Mouse (Mus musculus) spleen, postnatal 14 days (tissue): ENCODE data around the gene Ttc37.

Experiments used
- DNase-seq, 2 experiments: peaks; one replicate each; pipeline ENCODE4 v3.0.0; 2021 to 2022; ENCODE audit warnings: low spot score in 2 of 2

The Ttc37 gene

DNA sequence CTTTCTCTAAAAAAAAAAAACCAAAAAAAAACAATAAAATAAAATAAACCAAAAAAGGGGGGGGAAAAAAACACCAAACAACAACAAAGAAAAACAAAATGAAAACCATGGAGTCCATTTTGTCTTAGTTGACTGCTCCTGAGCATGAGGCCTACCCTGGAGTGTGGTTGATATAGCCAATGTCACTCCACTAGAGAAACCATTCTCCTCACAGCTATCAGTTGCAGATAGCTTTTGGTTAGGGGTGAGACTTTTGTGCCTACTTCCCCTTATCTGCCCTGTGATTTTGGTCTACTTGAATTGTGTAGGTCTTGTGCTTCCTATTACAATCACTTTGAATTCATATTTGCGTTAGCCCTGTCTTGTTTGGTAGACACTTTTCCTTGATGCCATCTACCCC lies 59.0 kb downstream of the Ttc37 start:
- no peak for DNase-seq

DNA sequence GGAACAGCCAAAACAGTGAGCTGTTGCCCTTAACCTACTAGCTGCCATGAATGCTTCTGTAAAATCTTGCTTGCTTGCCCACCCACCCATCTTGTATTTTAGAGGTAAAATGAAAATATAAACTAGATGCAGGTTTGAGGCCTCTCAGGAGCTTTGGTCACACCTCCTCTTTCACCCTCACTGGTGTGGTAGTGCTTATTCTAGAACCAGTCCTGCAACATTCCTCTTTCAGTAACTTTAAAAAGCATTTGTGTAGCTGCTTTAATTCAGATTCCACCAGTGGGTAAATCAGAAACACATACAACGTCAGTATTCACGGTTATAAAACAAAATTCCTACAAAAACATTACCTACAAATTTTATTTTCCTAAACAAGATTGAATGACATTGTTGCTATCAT lies 62.1 kb downstream of the Ttc37 start:
- no peak for DNase-seq

DNA sequence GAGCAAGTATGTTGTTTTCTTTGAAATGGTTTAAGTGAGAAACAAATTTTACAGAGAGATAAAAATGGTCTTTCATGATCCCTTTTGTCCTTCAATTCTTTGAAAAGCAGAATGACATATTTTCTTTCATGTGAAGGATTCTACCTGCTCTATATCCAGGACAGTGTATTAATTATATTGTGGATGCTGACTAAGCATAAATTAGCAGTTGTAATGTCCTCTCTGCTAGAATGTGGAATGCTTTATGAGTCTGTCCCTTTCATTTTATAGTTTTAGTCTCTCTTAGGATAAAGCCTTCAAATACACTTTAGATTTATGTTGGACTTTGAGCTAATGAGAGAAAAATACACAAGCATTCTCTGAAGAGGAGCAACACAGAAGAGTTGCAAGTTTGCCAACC lies 75.8 kb downstream of the Ttc37 start:
- DNase-seq, result no peak

DNA sequence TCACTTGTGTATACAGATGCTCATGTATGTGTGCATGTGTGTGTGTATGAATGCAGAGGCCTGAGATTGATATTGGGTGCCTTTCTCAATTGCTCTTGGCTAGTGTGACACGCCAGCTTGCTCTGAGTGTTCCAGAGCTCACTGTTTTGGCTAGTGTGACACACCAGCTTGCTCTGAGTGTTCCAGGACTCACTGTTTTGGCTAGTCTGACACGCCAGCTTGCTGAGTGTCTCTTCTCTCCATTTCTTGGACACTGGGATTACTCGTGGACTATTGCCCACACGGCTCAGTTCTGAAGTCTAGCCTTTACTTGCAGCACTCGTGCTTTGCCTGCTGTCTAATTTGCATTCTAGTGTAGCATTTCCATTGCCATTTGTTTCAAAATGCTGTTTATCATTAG lies 80.2 kb downstream of the Ttc37 start:
- no peak for DNase-seq

DNA sequence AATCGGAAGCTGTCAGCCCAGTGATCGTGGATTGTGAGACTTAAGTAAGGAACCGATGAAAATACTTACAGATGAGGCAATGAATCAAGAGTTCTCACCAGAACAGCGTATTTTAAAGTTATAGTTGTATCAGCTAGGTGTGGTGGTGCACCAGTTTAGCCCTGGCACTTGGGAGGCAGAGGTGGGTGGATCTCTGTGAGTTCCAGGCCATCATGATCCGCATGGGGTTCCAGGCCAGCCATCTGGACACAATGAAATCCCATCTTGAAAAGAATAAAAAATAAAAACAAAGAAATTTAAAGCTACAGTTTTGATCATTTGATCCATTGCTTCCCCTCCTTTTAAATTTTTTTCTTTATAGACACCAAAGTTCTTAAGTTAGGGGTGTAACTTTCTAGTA lies 89.1 kb downstream of the Ttc37 start:
- DNase-seq, result no peak

DNA sequence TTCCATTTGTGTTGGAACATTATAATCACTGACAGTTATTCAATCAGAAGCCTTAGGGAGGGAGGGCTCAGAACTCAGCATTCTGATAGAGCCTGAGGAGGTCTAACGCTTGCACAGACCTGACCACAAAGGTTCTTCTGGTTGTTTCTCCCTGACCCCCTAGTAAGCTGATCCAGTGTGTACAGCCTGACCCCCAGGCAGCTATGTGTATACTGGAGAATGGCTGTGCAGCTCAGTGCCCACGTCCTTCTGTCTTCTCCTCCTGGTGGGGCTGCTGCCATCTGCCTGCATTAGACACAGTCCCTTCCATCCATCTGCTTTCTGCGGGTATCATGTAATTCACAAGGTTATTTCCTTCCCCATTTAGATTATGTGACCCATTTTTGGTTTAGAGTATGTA lies 90.7 kb downstream of the Ttc37 start:
- no peak for DNase-seq

DNA sequence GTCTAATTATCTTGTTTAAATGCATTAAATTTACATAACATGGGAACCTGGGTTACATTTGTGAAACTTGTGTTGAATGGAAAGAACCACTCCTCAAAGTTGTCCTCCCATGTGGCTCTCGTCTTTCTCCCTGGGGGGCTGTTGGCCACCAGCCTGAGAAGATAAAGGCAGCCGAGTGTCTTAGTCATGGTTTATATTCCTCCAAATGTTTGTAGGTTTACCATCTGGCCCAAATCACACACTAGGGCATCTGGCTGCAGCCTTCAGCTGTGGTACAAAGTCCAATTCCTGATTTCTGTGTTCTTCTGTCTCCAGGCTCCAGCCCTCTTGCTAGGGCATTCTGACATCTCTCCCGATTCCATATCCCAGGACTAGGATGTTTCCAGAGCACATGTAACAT lies 91.7 kb downstream of the Ttc37 start:
- no peak for DNase-seq

DNA sequence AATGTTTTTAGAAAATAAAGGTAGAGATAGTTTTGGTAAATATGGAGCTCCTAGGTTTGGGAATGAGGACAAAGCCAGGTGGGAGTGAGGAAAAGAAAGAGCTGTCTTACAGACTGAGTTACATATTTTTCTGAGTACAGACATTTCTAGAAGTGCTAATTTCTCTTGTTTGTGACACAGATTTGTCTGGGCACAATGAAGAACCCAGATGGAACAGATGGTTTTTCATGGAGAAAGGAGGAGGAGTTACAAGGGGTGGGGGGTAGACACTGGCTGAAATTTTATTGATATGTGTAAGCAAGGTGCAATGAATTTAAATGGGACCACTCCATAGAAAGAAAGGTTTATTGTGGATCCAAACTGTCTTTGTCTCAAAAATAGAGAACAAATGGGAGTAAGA lies 96.4 kb downstream of the Ttc37 start:
- no peak for DNase-seq

DNA sequence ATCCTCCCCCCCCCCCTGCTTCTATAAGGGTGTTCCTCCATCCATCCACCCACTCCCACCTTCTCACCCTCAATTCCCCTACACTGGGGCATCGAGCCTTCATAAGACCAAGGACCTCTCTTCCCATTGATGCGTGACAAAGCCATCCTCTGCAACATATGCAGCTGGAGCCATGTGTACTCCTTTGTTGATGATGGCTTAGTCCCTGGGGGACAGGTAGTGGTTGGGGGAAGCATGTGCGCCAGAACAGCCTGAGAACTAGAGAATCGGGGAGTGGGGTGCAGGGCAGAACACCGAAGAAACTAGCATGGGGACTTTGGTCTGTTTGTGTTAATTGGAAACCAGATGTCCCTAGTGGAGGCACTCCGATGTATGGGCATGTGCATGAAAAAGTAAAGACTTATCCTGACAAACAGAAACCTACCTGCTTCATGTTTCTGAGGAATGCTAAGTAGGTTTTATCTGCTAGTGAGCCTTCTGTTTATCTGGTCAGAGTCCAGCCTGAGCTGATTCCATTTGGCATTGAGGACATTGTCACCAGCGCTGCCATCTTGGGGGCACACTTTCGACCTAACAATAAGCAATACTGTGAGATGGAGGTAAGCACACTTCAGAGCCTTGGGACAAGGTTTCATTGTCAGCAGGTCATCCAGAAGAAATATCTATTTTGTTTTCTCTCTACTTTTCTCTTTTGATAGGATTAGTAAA lies 97.1 kb downstream of the Ttc37 start:
- no peak for DNase-seq

DNA sequence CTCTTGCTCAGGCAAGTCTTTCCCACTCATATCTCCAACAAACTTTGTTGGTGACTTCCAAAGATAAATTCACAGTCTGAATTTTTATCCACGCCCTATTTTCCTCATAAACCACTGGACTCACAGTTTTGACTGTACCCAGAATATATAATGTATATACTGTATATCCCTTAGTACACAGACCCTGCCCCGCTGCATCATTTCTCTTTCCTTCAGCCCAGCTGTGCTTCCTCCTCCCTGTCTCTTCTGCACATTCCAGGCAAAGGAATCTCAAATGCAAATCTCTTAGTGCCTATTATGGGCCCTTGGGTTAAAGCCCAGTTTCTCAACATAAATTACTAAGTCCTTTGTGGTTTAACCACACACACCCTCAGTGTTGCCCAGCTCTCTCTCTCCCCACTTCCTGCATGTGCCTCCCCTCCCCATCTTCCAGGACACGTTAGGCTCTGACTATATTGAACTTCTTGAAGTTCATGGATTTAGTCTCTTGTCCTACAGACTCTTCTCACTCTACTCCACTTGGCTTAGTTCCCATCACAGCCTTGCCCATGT lies 98.8 kb downstream of the Ttc37 start:
- no peak for DNase-seq

DNA sequence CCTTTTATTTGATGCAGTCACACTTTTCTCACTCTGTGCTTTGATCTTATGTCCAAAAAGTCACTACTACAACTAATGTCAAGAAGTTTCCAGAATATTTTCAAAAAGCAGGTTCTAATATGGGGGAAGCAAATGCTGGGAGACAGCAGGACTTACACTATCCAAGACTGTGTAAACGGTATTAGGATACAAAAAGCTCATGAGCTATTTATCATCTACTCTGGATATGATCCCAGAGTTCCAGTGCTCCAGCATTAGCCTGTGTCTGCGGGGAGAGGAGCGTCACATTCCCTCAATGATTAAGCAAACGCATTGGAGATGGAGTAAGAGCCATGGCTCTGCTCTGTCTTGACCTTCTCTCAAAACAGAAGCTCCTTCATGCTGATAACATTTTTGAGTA lies 101.4 kb downstream of the Ttc37 start:
- DNase-seq, result no peak

DNA sequence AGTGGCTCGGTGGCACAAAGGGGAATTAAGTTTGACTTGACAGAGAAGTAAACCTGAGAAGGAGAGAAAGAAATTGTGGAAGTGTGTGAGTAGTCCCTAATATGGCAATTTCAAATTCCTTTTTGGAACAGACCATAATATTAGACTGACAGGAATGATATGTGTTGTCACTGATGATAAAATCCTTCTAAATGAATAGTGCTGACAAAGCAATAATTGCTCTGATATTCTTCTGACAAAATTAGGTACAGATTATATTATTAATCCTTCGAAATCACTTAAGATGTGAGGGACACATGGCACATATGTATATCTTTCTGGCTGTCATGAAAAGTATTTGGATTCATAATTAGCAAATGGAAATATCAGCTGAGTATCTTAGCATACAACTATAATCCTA lies 116.4 kb downstream of the Ttc37 start:
- no peak for DNase-seq

DNA sequence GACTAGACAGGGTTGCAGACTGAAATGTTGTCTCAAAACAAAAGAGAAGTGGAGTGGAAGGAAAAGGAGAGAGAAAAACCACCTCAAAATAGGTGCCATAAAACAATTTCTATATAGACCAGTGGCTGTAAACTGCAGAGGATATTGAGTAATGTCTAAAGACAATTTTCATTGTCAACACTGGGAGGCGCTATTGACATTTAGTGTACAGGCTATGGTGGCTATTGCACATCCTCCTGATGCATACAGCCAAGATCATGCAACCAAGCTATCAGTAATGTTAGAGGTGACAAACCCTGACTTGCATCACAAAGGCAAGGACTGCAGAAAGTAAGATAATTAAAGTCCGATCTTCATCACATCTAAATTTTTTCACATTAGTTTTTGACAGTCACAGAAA lies 116.9 kb downstream of the Ttc37 start:
- no peak for DNase-seq
